Mouse (Mus musculus): ENCODE measurements at regions not wholly inside any gene's neighbourhood (a gene's known extent, or its start where the extent isn't known, plus 50 kb on each side); places are given as distances from the start of the nearest gene placed in this dataset.

GRCm38 (mm10) chr1:163562166-163562733 lies 158.8 kb upstream of the Gorab start:
- TF ChIP-seq CTCF (IDR thresholded peaks at IDR 0.05; ENCODE audit: low read depth): no peak
- no peak for TF ChIP-seq EP300 (optimal IDR thresholded peaks at IDR 0.05)

All from stomach, postnatal 0 days (tissue).